Mouse (Mus musculus) olfactory bulb, adult 2 months (tissue): ENCODE results near the gene Gpr3. TPM values are rescaled to one million over a fixed set of nuclear protein-coding genes. Genes with fewer than 3 reads are reported as not detected.

ENCODE experiments used
- H3K27ac ChIP-seq: fragments of 200-500 bp; 2 replicates; pipeline ENCODE4 v1.5.1; 2012; ENCODE audit warnings: low read depth, low read length; ENCODE audit not compliant: insufficient read depth
- H3K4me1 ChIP-seq: fragments of 200-500 bp; 2 replicates; pipeline ENCODE4 v1.6.1; 2012; ENCODE audit warnings: low read length; ENCODE audit not compliant: control insufficient read depth, insufficient read depth
- H3K4me3 ChIP-seq: fragments of 200-500 bp; 2 replicates; pipeline ENCODE4 v1.5.1; 2012; ENCODE audit warnings: mild to moderate bottlenecking, low read depth, low read length, moderate library complexity; ENCODE audit not compliant: insufficient read depth
- CTCF ChIP-seq: fragments of 200-500 bp; IDR thresholded peaks from 2 replicates; pipeline ENCODE4 v1.5.1; 2012; ENCODE audit warnings: low read depth, mild to moderate bottlenecking, low read length, moderate library complexity; ENCODE audit not compliant: insufficient read depth
- POLR2A ChIP-seq: fragments of 200-500 bp; IDR thresholded peaks from 2 replicates; pipeline ENCODE4 v1.6.1; 2012; ENCODE audit warnings: mild to moderate bottlenecking, low read depth, low read length, moderate library complexity; ENCODE audit not compliant: insufficient read depth
- WGBS: fragments of 180-500 bp; shearing (Covaris S2); methylation state at CpG from one replicate; pipeline ENCODE4 v1.1.7; 2018; 5-methylcytosine and 5-hydroxymethylcytosine counted together
- polyA plus RNA-seq: library from polyadenylated mRNA; stranded (reverse); fragments of >200 nt; gene quantifications from 2 replicates; pipeline ENCODE4 v1.2.4, GENCODE M21; 2012; ENCODE audit warnings: low replicate concordance; ENCODE audit not compliant: missing spikeins, insufficient read depth, insufficient read length

The Gpr3 gene
- polyA plus RNA-seq, 1 experiment: not detected

DNA sequence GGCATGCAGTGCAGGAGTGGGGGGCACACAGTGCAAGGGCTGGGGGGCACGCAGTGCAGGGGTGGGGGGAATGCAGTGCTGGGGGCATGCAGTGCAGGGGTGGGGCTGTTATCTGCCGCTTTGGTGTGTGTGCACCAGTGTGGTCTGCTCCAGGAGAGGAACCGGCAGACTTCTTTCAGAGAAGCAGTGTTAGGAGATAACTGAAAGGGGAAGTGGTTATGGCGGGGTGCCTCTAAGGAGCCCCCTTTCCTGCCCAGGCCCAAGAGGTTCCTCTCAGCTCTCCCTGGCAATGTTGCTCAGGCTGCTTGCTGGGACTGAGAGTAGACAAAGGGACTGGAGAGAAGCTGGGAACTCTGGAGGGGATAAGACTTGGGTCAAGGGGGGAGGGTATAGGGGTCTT lies 25.6 kb upstream of the Gpr3 start:
- TF ChIP-seq POLR2A: no peak
- no peak for TF ChIP-seq CTCF
- Histone ChIP-seq H3K4me1 (peaks cover 8% of the 10 kb centered on the region), H3K4me3 (no peak overlapping the region), H3K27ac (no peak overlapping the region)
- WGBS: 86% methylated on average over 4 of the region's 4 CpGs

DNA sequence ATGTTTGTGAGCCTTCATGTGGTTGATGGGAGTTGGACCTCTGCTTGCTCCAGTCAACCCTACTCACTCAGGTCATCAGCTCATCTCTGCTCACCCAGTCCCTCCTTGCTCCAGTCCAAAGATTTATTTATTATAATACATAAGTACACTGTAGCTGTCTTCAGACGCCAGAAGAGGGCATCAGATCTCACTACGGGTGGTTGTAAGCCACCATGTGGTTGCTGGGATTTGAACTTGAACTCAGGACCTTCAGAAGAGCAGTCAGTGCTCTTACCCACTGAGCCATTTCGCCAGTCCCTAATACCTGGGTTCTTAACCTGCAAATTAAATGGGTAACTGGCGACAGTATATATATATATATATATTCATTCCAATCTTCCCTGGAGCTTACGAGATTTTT lies 23.1 kb upstream of the Gpr3 start:
- Histone ChIP-seq H3K4me3 (no peak overlapping the region), H3K4me1 (peaks cover 2% of the 10 kb centered on the region), H3K27ac (no peak overlapping the region)
- no peak for TF ChIP-seq CTCF
- TF ChIP-seq POLR2A: no peak
- 83% methylated on average over 5 of the region's 5 CpGs for WGBS

DNA sequence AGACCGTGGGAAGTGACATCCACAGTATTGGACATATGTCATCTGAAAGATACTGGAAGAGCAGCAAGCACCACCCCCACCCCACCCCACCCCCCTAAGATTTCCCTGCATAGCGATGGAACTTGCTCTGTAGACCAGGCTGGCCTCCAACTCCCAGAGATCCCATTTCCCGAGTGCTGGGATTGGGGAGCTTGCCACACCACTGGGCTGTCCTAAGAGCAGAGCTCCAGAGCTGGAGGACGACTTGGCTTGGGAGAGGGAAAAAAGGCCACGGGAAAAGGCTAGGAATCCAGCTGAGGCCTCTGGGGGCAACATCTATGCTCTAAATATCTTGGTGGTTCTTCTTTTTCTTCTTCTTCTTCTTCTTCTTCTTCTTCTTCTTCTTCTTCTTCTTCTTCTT lies 22.4 kb upstream of the Gpr3 start:
- 59% methylated on average over 5 of the region's 5 CpGs for WGBS
- TF ChIP-seq CTCF (no peak), POLR2A (no peak)
- H3K27ac ChIP-seq: no peak overlapping the region

DNA sequence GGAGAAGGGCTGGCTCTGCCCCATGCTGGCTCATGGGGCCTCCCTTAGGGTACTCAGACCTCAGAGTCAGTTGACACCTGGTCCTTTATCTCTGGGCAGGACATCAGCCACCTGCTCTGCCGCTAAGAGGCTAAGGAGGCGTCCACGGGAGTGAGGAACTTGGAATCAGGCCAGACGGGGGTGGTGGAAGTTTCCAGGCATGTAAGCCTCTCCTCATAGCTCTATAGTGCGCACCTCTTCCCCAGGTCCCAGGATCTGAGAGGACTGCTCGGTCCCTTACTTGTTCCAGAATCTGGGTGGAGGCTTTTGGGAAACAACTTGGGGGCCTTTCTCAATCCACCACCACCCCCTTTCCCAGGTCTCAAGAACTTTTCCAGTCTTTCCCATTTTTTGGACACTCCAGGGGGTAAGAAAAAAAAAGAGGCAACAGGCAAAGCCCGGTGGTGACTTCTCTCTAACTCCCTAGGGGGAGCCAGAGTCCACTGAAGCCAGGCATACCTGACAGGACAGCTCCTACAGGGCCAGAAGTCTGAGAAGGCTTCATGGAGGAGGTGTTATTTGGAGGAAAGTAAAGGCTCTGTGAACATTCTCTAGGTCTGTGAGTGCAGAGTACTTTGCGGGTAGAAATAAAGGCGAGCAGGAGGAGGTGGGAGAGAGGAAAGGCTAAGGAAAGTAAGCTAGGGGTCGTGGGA lies 21.1 kb upstream of the Gpr3 start:
- Histone ChIP-seq H3K4me1 (no peaks in the 10 kb centered on the region), H3K4me3 (no peak overlapping the region), H3K27ac (no peak overlapping the region)
- WGBS: 43% methylated on average over 10 of the region's 10 CpGs
- TF ChIP-seq CTCF (no peak), POLR2A (no peak)

More for the DNA sequence above, 22.4 kb upstream of the Gpr3 start:
- Histone ChIP-seq H3K4me3 (no peak overlapping the region), H3K4me1 (no peaks in the 10 kb centered on the region)

DNA sequence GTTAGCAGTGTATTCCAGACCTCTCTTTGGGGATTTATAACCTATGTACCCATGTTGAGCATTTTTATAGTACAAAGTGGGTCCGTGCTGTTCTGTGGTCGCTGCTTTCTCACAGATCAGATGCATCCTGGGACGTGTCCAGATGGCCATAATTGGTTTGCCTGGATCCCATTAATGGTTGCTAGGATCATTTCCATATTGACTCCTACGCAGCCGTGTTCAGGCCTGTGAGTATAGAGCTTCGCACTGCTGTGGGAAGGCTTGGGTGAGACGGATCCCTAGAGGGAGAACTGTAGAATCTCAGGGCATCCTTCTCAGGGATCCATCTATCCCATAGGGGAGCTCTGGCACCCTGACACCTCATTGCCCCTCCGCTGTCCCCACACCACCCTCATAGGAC lies 17.2 kb upstream of the Gpr3 start:
- WGBS: 84% methylated on average over 8 of the region's 8 CpGs

GRCm38 (mm10) chr4:133227636-133228035 lies 15.3 kb upstream of the Gpr3 start:
- WGBS: 74% methylated on average over 8 of the region's 8 CpGs
- peaks cover 5% of the 10 kb centered on the region; the same call in 1 of the 2 replicates for H3K4me1 ChIP-seq
- no peak overlapping the region for H3K27ac ChIP-seq
- TF ChIP-seq POLR2A (no peak), CTCF (no peak)
- H3K4me3 ChIP-seq: no peak overlapping the region

More for the DNA sequence above, 17.2 kb upstream of the Gpr3 start:
- Histone ChIP-seq H3K27ac (no peak overlapping the region), H3K4me3 (no peak overlapping the region), H3K4me1 (no peaks in the 10 kb centered on the region)
- TF ChIP-seq CTCF: no peak
- TF ChIP-seq POLR2A: no peak

DNA sequence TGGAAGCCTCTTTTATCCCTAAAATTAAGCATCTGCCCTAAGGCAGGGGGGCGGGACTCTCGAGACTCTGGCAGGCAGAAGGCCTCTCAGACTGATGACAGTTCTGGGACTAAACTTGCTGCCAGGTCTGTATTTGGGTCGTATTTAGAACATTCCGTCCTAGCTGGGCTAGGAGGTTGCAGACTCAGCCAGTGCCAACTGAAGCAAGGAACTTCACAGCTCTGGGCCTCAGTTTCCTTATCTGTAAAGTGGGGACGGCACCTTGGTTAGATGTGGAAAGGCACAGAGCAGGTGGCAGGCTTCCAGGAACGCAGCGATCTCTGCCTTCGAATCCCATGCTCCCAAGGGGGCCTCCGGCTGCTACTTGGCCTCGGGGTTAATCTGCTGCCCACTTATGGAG lies 13.7 kb upstream of the Gpr3 start:
- TF ChIP-seq POLR2A (no peak), CTCF (no peak)
- Histone ChIP-seq H3K27ac (no peak overlapping the region), H3K4me1 (peaks cover 8% of the 10 kb centered on the region; the same call in 1 of the 2 replicates), H3K4me3 (no peak overlapping the region)
- 64% methylated on average over 10 of the region's 10 CpGs for WGBS

GRCm38 (mm10) chr4:133223875-133224274 lies 11.5 kb upstream of the Gpr3 start:
- Histone ChIP-seq H3K4me3 (no peak overlapping the region), H3K4me1 (peaks cover 14% of the 10 kb centered on the region), H3K27ac (no peak overlapping the region)
- 64% methylated on average over 5 of the region's 5 CpGs for WGBS
- TF ChIP-seq CTCF: no peak
- TF ChIP-seq POLR2A: no peak

DNA sequence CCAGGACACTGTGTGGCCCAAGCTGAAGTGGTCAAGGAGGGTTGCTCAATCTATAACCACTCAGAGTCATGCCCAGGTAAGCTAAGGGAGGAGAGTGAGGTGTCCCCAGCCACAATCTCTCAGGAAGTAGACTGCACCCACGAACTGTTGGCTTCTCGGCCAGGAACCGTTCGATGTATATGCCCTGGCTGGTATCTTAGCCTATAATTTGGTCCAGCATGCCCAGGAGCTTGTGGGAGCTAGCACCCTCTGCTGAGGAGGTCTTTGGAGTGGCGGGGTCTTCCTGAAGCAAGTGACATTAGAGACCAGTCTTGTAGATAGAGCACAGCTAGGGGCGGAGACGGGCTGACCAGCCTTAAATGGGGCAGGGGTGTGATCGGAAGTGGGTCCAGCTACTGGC lies 9.4 kb upstream of the Gpr3 start:
- peaks cover 14% of the 10 kb centered on the region for H3K4me1 ChIP-seq
- TF ChIP-seq POLR2A (no peak), CTCF (no peak)
- H3K4me3 ChIP-seq: no peak overlapping the region
- 95% methylated on average over 8 of the region's 8 CpGs for WGBS
- no peak overlapping the region for H3K27ac ChIP-seq

- H3K4me1 ChIP-seq: peaks cover 14% of the 10 kb centered on the region
- no peak overlapping the region for H3K4me3 ChIP-seq
- TF ChIP-seq POLR2A (no peak), CTCF (no peak)
- no peak overlapping the region for H3K27ac ChIP-seq
- 12% methylated on average over 25 of the region's 25 CpGs for WGBS
Observed at GRCm38 (mm10) chr4:133220656-133221055, 8.3 kb upstream of the Gpr3 start.

GRCm38 (mm10) chr4:133218745-133219144 lies 6.4 kb upstream of the Gpr3 start:
- H3K4me3 ChIP-seq: no peak overlapping the region
- H3K4me1 ChIP-seq: peaks cover 10% of the 10 kb centered on the region
- H3K27ac ChIP-seq: no peak overlapping the region
- 87% methylated on average over 3 of the region's 3 CpGs for WGBS
- TF ChIP-seq POLR2A (no peak), CTCF (no peak)
